Mouse (Mus musculus): Measurements from ENCODE around the gene Atp1b1.
A peak's percentile ranks its signal among the peaks of the same experiment; 100 is the strongest.

Gene Atp1b1

GRCm38 (mm10) chr1:164458245-164458613 lies at the start of gene Atp1b1:
Gene Atp1b1 (minus strand): TSS chr1:164458355.
- DNase-seq (ENCODE audit: low read depth): no peak

- no peak for DNase-seq (ENCODE audit: low read depth)
Observed at GRCm38 (mm10) chr1:164505096-164505495, 46.9 kb upstream of the Atp1b1 start.

GRCm38 (mm10) chr1:164503140-164503730 lies 45.1 kb upstream of the Atp1b1 start:
- DNase-seq (ENCODE audit: low read depth): no peak

- DNase-seq (ENCODE audit: low read depth): no peak
Observed at GRCm38 (mm10) chr1:164502231-164502630, 44.1 kb upstream of the Atp1b1 start.

- DNase-seq (ENCODE audit: low read depth): no peak
Observed at GRCm38 (mm10) chr1:164494741-164495512, 36.8 kb upstream of the Atp1b1 start.

- no peak for DNase-seq (ENCODE audit: low read depth)
Observed at GRCm38 (mm10) chr1:164494215-164494614, 36.1 kb upstream of the Atp1b1 start.

GRCm38 (mm10) chr1:164493042-164493705 lies 35.0 kb upstream of the Atp1b1 start:
- no peak for DNase-seq (ENCODE audit: low read depth)

- no peak for DNase-seq (ENCODE audit: low read depth)
Observed at GRCm38 (mm10) chr1:164492476-164492875, 34.3 kb upstream of the Atp1b1 start.

- no peak for DNase-seq (ENCODE audit: low read depth)
Observed at GRCm38 (mm10) chr1:164489961-164490594, 31.9 kb upstream of the Atp1b1 start.

GRCm38 (mm10) chr1:164483728-164484127 lies 25.6 kb upstream of the Atp1b1 start:
- DNase-seq (ENCODE audit: low read depth): no peak

- DNase-seq (ENCODE audit: low read depth): no peak
Observed at GRCm38 (mm10) chr1:164482833-164483232, 24.7 kb upstream of the Atp1b1 start.

- DNase-seq (ENCODE audit: low read depth): peak; percentile 9
Observed at GRCm38 (mm10) chr1:164481645-164482354, 23.6 kb upstream of the Atp1b1 start.

GRCm38 (mm10) chr1:164480755-164481644 lies 22.8 kb upstream of the Atp1b1 start:
- DNase-seq (ENCODE audit: low read depth): no peak

- DNase-seq (ENCODE audit: low read depth): no peak
Observed at GRCm38 (mm10) chr1:164475895-164476294, 17.7 kb upstream of the Atp1b1 start.

GRCm38 (mm10) chr1:164474778-164475511 lies 16.8 kb upstream of the Atp1b1 start:
- DNase-seq (ENCODE audit: low read depth): no peak

GRCm38 (mm10) chr1:164474310-164474709 lies 16.2 kb upstream of the Atp1b1 start:
- no peak for DNase-seq (ENCODE audit: low read depth)

- no peak for DNase-seq (ENCODE audit: low read depth)
Observed at GRCm38 (mm10) chr1:164473398-164473797, 15.2 kb upstream of the Atp1b1 start.

- DNase-seq (ENCODE audit: low read depth): no peak
Observed at GRCm38 (mm10) chr1:164471632-164472031, 13.5 kb upstream of the Atp1b1 start.

GRCm38 (mm10) chr1:164470985-164471384 lies 12.8 kb upstream of the Atp1b1 start:
- no peak for DNase-seq (ENCODE audit: low read depth)

- no peak for DNase-seq (ENCODE audit: low read depth)
Observed at GRCm38 (mm10) chr1:164468329-164468728, 10.2 kb upstream of the Atp1b1 start.
